Mouse (Mus musculus): ENCODE results near the gene Imp4. TPM values are rescaled to one million over a fixed set of nuclear protein-coding genes. Genes with fewer than 3 reads are reported as not detected.

Imp4 gene
- total and polyA plus RNA-seq, 2 experiments: 11.2 to 32.1 TPM

DNA sequence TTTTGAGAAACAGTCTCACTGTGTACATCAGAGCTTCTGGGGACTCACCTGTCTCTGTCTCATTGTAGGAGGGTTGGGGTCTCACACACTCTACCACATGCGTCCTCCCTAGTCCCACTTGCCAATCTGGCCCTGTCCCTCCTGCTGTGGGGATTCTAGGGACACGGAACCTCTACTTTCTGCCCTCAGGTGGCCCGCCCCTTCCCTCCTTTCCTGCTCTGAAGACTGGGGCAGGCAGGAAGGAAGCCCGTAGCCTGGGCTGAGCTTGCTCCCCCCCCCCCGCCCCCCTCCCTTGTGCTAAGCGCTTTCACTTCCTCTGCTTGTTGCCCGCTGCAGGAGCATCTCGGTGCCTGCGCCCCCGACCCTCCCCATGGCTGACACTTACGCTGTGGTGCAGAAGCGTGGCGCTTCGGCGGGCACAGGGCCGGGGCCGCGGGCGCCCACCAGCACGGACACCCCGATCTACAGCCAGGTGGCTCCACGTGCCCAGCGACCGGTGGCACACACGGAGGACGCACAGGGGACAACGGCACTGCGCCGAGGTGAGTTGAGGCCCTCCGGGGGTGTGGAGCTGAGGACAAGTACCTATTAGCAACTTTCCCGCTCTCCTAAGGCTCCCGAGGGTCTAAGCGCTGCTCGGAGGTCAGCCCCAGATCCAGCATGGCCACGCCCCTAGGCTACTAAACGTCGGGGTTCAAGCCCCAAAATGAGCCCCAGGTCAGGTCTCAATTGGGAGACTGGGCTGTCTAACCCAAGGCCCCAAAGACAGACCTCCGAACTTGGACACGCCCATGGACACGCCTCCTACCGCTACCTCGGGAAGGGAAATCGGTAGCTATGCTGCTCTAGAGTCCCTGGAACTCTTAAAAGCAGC lies 33.0 kb downstream of the Imp4 start:
- TF ChIP-seq POLR2A (IDR thresholded peaks at IDR 0.05; ENCODE audit: extremely low read depth, insufficient read depth, low read length): 0 out of 2 replicates have a peak, but pooled peaks have one; percentile 27
- no peak for TF ChIP-seq CTCF (IDR thresholded peaks at IDR 0.05; ENCODE audit: low read depth, low read length)
- H3K36me3 ChIP-seq (ENCODE audit: control insufficient read depth, insufficient read depth, low read length): no peaks in the 10 kb centered on the region
- no peaks in the 10 kb centered on the region for H3K27me3 ChIP-seq (ENCODE audit: control insufficient read depth, insufficient read depth, low read length)
- no peaks in the 10 kb centered on the region for H3K79me2 ChIP-seq (ENCODE audit: control insufficient read depth, insufficient read depth, low read length)
- peak overlapping the region; percentile 74 for H3K9ac ChIP-seq (ENCODE audit: low read depth, low read length)
- 3% methylated on average over 43 of the region's 43 CpGs for WGBS
- peak; percentile 30 for DNase-seq (ENCODE audit: extremely low read depth, low read depth, low spot score)
- peak overlapping the region; percentile 2; the same call in 1 of the 2 replicates for H3K27ac ChIP-seq (replicated peaks; ENCODE audit: insufficient read depth, low read depth, low read length)
- H3K4me1 ChIP-seq (ENCODE audit: control insufficient read depth, insufficient read depth, low read length): no peaks in the 10 kb centered on the region
- peak overlapping the region; percentile 65 for H3K4me3 ChIP-seq (ENCODE audit: insufficient read depth, low read depth, low read length)

DNA sequence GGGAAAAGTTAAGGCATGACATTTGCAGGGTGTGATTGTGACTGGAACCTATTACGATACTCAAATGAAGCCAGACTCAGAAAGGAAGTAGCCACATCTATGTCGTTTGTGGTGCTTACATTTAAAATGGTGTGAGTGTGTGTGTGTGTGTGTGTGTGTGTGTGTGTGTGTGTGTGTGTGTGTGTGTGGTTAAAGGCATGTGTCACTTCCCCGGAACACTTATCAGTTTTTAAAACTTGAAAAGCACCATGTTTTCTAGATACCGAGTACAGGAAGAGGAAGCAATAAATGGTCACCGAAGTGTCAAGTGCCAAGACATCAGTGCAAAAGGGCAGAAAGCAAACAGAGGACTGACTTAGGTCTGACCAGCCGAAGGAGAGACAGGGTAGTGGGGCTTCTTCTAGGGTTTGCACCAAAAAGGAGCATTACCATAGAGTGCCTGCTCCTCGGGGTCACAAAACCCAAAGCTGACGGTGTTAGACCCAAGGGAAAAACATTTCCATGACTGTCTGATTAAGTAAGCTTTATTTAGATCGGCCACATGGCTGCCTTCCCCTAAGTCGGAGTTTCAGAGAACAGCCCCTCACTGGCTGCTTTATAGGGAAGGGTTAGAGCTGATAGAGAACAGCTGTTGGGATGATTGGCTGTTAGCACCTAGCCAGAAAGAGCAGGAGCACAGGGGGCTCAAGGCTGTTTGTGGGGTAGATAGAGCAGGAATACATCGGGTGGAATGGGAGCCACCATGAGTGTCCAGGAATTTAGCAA lies 39.4 kb downstream of the Imp4 start:
- no peak overlapping the region for H3K9ac ChIP-seq (ENCODE audit: low read depth, low read length)
- no peaks in the 10 kb centered on the region for H3K36me3 ChIP-seq (ENCODE audit: control insufficient read depth, insufficient read depth, low read length)
- 59% methylated on average over 11 of the region's 11 CpGs for WGBS
- no peaks in the 10 kb centered on the region for H3K79me2 ChIP-seq (ENCODE audit: control insufficient read depth, insufficient read depth, low read length)
- no peak for DNase-seq (ENCODE audit: extremely low read depth, low read depth, low spot score)
- 0 out of 2 replicates have a peak overlapping the region, but pooled peaks have one; percentile 1 for H3K27ac ChIP-seq (replicated peaks; ENCODE audit: insufficient read depth, low read depth, low read length)
- H3K27me3 ChIP-seq (ENCODE audit: control insufficient read depth, insufficient read depth, low read length): no peaks in the 10 kb centered on the region
- TF ChIP-seq CTCF (IDR thresholded peaks at IDR 0.05; ENCODE audit: low read depth, low read length) (no peak), POLR2A (IDR thresholded peaks at IDR 0.05; ENCODE audit: extremely low read depth, insufficient read depth, low read length) (no peak)
- H3K4me3 ChIP-seq (ENCODE audit: insufficient read depth, low read depth, low read length): no peak overlapping the region
- H3K4me1 ChIP-seq (ENCODE audit: control insufficient read depth, insufficient read depth, low read length): no peaks in the 10 kb centered on the region

GRCm38 (mm10) chr1:34480801-34481200 lies 41.1 kb downstream of the Imp4 start:
- H3K27ac ChIP-seq (replicated peaks; ENCODE audit: insufficient read depth, low read depth, low read length): no peak overlapping the region

GRCm38 (mm10) chr1:34481920-34482669 lies 42.4 kb downstream of the Imp4 start:
- 62% methylated on average over 5 of the region's 5 CpGs for WGBS
- Histone ChIP-seq H3K36me3 (ENCODE audit: control insufficient read depth, insufficient read depth, low read length) (no peaks in the 10 kb centered on the region), H3K27me3 (ENCODE audit: control insufficient read depth, insufficient read depth, low read length) (no peaks in the 10 kb centered on the region), H3K27ac (replicated peaks; ENCODE audit: insufficient read depth, low read depth, low read length) (no peak overlapping the region), H3K79me2 (ENCODE audit: control insufficient read depth, insufficient read depth, low read length) (no peaks in the 10 kb centered on the region), H3K4me3 (ENCODE audit: insufficient read depth, low read depth, low read length) (no peak overlapping the region), H3K9ac (ENCODE audit: low read depth, low read length) (no peak overlapping the region), H3K4me1 (ENCODE audit: control insufficient read depth, insufficient read depth, low read length) (no peaks in the 10 kb centered on the region)
- DNase-seq (ENCODE audit: extremely low read depth, low read depth, low spot score): no peak
- TF ChIP-seq CTCF (IDR thresholded peaks at IDR 0.05; ENCODE audit: low read depth, low read length) (no peak), POLR2A (IDR thresholded peaks at IDR 0.05; ENCODE audit: extremely low read depth, insufficient read depth, low read length) (no peak)

More at GRCm38 (mm10) chr1:34480801-34481200, 41.1 kb downstream of the Imp4 start:
- WGBS: 63% methylated on average over 5 of the region's 5 CpGs
- Histone ChIP-seq H3K4me1 (ENCODE audit: control insufficient read depth, insufficient read depth, low read length) (no peaks in the 10 kb centered on the region), H3K79me2 (ENCODE audit: control insufficient read depth, insufficient read depth, low read length) (no peaks in the 10 kb centered on the region), H3K27me3 (ENCODE audit: control insufficient read depth, insufficient read depth, low read length) (no peaks in the 10 kb centered on the region), H3K4me3 (ENCODE audit: insufficient read depth, low read depth, low read length) (no peak overlapping the region), H3K9ac (ENCODE audit: low read depth, low read length) (no peak overlapping the region), H3K36me3 (ENCODE audit: control insufficient read depth, insufficient read depth, low read length) (no peaks in the 10 kb centered on the region)
- no peak for DNase-seq (ENCODE audit: extremely low read depth, low read depth, low spot score)
- TF ChIP-seq CTCF (IDR thresholded peaks at IDR 0.05; ENCODE audit: low read depth, low read length): no peak

GRCm38 (mm10) chr1:34484470-34484869 lies 44.8 kb downstream of the Imp4 start:
- Histone ChIP-seq H3K79me2 (ENCODE audit: control insufficient read depth, insufficient read depth, low read length) (no peaks in the 10 kb centered on the region), H3K4me3 (ENCODE audit: insufficient read depth, low read depth, low read length) (no peak overlapping the region), H3K27me3 (ENCODE audit: control insufficient read depth, insufficient read depth, low read length) (no peaks in the 10 kb centered on the region), H3K36me3 (ENCODE audit: control insufficient read depth, insufficient read depth, low read length) (no peaks in the 10 kb centered on the region), H3K4me1 (ENCODE audit: control insufficient read depth, insufficient read depth, low read length) (no peaks in the 10 kb centered on the region), H3K9ac (ENCODE audit: low read depth, low read length) (no peak overlapping the region), H3K27ac (replicated peaks; ENCODE audit: insufficient read depth, low read depth, low read length) (no peak overlapping the region)
- DNase-seq (ENCODE audit: extremely low read depth, low read depth, low spot score): no peak
- TF ChIP-seq POLR2A (IDR thresholded peaks at IDR 0.05; ENCODE audit: extremely low read depth, insufficient read depth, low read length) (no peak), CTCF (IDR thresholded peaks at IDR 0.05; ENCODE audit: low read depth, low read length) (no peak)
- WGBS: 76% methylated on average over 10 of the region's 10 CpGs
